Mouse (Mus musculus) gastrocnemius, postnatal 10 days (tissue): Measurements from ENCODE around the gene Apbb1. TPM values are rescaled to one million over a fixed set of nuclear protein-coding genes. Genes with fewer than 3 reads are reported as not detected.

Experiments used
- DNase-seq: peaks from one replicate; pipeline ENCODE4 v3.0.0; 2021; ENCODE audit warnings: mixed read lengths
- total RNA-seq, 2 experiments: library from RNA; stranded (reverse); gene quantifications; 2 replicates each; pipeline ENCODE4 v1.2.3; 2021

The Apbb1 gene
- total RNA-seq, 2 experiments from 2014 or later = 10.6 to 13.0 TPM

GRCm38 (mm10) chr7:105520201-105520600 lies 61.3 kb downstream of the Apbb1 start:
- peak; percentile 19 for DNase-seq

DNA sequence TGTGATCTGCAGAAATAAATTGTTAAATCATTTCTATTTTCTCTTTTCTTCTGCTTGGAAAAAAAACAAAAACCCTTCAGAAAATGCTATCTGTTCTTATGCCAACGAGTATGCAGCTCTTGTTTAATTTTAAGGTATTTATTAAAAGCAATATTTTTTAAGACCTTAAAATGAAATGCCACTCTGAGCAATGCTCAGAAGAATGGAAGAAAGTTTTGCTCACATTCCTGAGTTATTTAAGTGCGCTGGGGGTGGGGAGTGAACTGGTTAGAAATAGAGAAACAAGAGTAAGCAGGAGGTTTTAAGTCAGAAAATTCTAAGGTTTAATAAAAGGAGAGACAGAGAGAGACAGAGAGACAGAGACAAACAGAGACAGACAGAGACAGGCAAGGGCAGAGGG lies 61.7 kb downstream of the Apbb1 start:
- no peak for DNase-seq

- no peak for DNase-seq
These were observed 62.1 kb downstream of the Apbb1 start for GRCm38 (mm10) chr7:105519336-105519735.

DNA sequence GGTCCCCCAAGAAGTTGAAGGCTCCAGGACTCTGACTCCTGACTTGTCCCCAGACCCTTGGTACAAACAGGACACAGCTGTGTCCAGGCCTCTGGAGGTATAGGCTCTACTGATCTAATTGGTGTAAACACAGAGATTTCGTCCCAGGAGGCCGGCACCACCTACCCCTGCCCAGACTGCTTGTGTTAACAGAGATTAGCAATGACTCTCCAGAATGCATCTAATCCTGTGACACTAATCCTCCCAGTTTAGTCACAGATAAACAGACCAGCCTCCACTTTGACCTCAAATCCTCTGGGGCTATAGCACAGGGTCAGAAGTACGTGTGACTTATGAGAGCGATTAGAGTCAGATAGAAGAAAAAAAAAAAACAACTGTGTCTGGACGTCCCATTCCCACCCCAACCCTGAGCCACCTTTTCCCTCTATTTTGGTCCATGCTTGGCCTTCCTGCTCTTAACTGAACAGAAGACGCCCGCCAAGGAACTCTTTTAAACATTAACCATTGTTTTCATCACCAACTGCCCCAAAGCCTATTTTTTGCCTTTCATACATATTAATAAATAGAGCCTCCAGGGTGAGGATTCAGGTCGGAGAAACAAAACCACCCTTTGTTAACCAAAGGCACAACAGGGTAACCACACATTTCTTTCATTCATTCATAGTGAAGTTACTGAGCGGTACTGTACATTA lies 64.6 kb downstream of the Apbb1 start:
- no peak for DNase-seq

DNA sequence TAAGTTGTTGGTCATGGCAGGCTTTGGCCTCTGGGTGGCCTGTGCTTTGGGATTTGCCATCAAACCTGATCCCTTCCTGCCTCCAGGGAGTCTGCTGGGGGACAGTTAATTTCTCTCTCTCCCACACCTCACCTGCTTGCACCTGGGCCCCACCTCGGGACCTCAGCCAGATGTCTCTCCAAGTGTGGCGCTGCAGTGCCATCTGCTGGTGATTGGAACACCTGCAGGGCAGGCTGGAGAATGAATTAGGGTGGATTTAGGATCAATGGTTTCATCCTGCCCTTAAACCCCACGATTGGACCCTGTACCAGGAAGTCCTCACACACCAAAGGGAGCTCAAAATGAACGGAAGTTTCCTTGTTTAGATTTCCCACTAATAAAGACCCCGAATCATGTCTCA lies 66.3 kb downstream of the Apbb1 start:
- peak; percentile 59 for DNase-seq

DNA sequence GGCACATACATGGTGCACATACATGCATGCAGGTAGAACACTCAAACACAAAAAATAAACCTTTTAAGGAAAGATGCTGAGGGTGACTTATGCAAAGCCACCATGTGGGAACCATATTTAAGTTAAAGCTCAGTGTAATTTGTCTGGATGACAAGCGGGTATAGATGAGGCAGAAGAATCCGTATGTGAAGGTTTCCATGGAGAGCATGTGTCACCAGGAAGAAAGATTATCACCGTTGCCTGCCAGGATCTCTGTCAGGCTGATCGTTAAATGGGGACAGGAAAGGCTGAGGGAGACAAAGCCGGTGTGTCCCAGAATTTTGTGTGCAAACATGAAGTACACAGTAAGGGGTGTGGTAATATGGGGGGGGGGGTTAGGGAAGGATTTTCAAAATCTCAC lies 66.9 kb downstream of the Apbb1 start:
- no peak for DNase-seq

- DNase-seq = no peak
These were observed 67.6 kb downstream of the Apbb1 start for GRCm38 (mm10) chr7:105513845-105514291.

- DNase-seq = no peak
These were observed 71.3 kb downstream of the Apbb1 start for GRCm38 (mm10) chr7:105510143-105510542.

Other genes with a start within 250 kb of the Apbb1 start
- not detected for gene Olfr690, start 247.5 kb downstream of the Apbb1 start, total RNA-seq
- not detected for gene Olfr691, start 239.4 kb downstream of the Apbb1 start, total RNA-seq
- gene Olfr692, start 213.4 kb downstream of the Apbb1 start, total RNA-seq = not detected
- gene Gm5901, start 206.6 kb downstream of the Apbb1 start, total RNA-seq = not detected
- gene Fam160a2, start 181.6 kb downstream of the Apbb1 start, total RNA-seq = 10 to 100 TPM; 12.6 to 17.5 TPM
- gene Cnga4, start 177.1 kb downstream of the Apbb1 start, total RNA-seq = not detected
- gene Cckbr, start 155.9 kb downstream of the Apbb1 start, total RNA-seq = not detected
- gene Cavin3, start 99.4 kb downstream of the Apbb1 start, total RNA-seq = 10 to 100 TPM; 37.4 to 43.2 TPM
- gene Smpd1, start 27.3 kb downstream of the Apbb1 start, total RNA-seq = 10 to 100 TPM; 42.9 to 44.0 TPM
- gene Hpx, start 18.5 kb upstream of the Apbb1 start, total RNA-seq = 1 to 10 TPM in 1 of 2 experiments, not detected in 1; 2.5 TPM
- 10 to 100 TPM; 18.8 to 29.4 TPM for gene Trim3, start 51.9 kb upstream of the Apbb1 start, total RNA-seq
- 10 to 100 TPM; 67.5 to 79.0 TPM for gene Timm10b, start 58.4 kb upstream of the Apbb1 start, total RNA-seq
- gene Arfip2, start 58.8 kb upstream of the Apbb1 start, total RNA-seq = 10 to 100 TPM; 21.2 to 28.2 TPM
- 1 to 10 TPM; 1.9 to 3.1 TPM for gene Gm45799, start 58.9 kb upstream of the Apbb1 start, total RNA-seq
- under 1 TPM; 0.90 to 0.94 TPM for gene Dnhd1, start 69.2 kb upstream of the Apbb1 start, total RNA-seq
- gene Ilk, start 154.9 kb upstream of the Apbb1 start, total RNA-seq = 100 to 1,000 TPM; 107 to 128 TPM
- gene Rrp8, start 155.7 kb upstream of the Apbb1 start, total RNA-seq = 10 to 100 TPM in 1 of 2 experiments, 1 to 10 TPM in 1; 9.9 to 13.4 TPM
- gene Taf10, start 162.7 kb upstream of the Apbb1 start, total RNA-seq = 10 to 100 TPM; 79.2 to 81.7 TPM
- 10 to 100 TPM; 29.5 to 30.0 TPM for gene Tpp1, start 170.6 kb upstream of the Apbb1 start, total RNA-seq
- 10 to 100 TPM; 17.9 to 27.1 TPM for gene Dchs1, start 206.0 kb upstream of the Apbb1 start, total RNA-seq
- 100 to 1,000 TPM; 162 to 171 TPM for gene Mrpl17, start 229.4 kb upstream of the Apbb1 start, total RNA-seq